Mouse (Mus musculus) olfactory bulb, adult 2 months (tissue): ENCODE results near the gene Olfr463. TPM values are rescaled to one million over a fixed set of nuclear protein-coding genes. Genes with fewer than 3 reads are reported as not detected.

Experiments
- H3K27ac ChIP-seq: fragments of 200-500 bp; 2 replicates; pipeline ENCODE4 v1.5.1; 2012; ENCODE audit warnings: low read depth, low read length; ENCODE audit not compliant: insufficient read depth
- H3K4me1 ChIP-seq: fragments of 200-500 bp; 2 replicates; pipeline ENCODE4 v1.6.1; 2012; ENCODE audit warnings: low read length; ENCODE audit not compliant: control insufficient read depth, insufficient read depth
- H3K4me3 ChIP-seq: fragments of 200-500 bp; 2 replicates; pipeline ENCODE4 v1.5.1; 2012; ENCODE audit warnings: mild to moderate bottlenecking, low read depth, low read length, moderate library complexity; ENCODE audit not compliant: insufficient read depth
- CTCF ChIP-seq: fragments of 200-500 bp; IDR thresholded peaks from 2 replicates; pipeline ENCODE4 v1.5.1; 2012; ENCODE audit warnings: low read depth, mild to moderate bottlenecking, low read length, moderate library complexity; ENCODE audit not compliant: insufficient read depth
- POLR2A ChIP-seq: fragments of 200-500 bp; IDR thresholded peaks from 2 replicates; pipeline ENCODE4 v1.6.1; 2012; ENCODE audit warnings: mild to moderate bottlenecking, low read depth, low read length, moderate library complexity; ENCODE audit not compliant: insufficient read depth
- WGBS: fragments of 180-500 bp; shearing (Covaris S2); methylation state at CpG from one replicate; pipeline ENCODE4 v1.1.7; 2018; 5-methylcytosine and 5-hydroxymethylcytosine counted together
- polyA plus RNA-seq: library from polyadenylated mRNA; stranded (reverse); fragments of >200 nt; gene quantifications from 2 replicates; pipeline ENCODE4 v1.2.4, GENCODE M21; 2012; ENCODE audit warnings: low replicate concordance; ENCODE audit not compliant: missing spikeins, insufficient read depth, insufficient read length

Gene Olfr463
- polyA plus RNA-seq, 1 experiment: not detected

DNA sequence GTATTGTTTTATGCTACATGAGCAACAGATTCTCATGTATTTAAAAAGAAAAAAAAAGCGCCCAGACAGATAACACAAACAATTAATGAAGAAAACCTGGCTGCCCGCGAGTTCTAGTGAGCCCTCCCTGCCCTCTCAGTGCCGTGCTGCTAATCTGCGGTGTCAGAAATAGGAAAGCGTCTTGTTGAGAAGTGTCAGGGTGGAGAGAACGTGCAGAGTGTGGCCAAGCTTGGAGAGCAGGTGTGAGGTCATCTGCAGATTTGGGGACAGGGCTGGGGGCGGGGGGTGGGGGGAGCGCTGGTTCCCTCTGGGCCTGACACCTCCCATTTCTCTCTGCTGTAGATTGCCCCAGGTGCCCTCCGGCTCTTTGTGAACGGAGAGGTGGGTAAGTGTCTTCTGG lies 37.9 kb downstream of the Olfr463 start:
- Histone ChIP-seq H3K4me1 (no peaks in the 10 kb centered on the region), H3K27ac (no peak overlapping the region), H3K4me3 (no peak overlapping the region)
- no peak for TF ChIP-seq CTCF
- no peak for TF ChIP-seq POLR2A
- WGBS: 94% methylated on average over 11 of the region's 11 CpGs

GRCm38 (mm10) chr11:87854550-87854949 lies 42.6 kb downstream of the Olfr463 start:
- no peak overlapping the region for H3K27ac ChIP-seq
- H3K4me3 ChIP-seq: no peak overlapping the region
- H3K4me1 ChIP-seq: peaks cover 6% of the 10 kb centered on the region; the same call in 1 of the 2 replicates
- TF ChIP-seq POLR2A (no peak), CTCF (no peak)
- 85% methylated on average over 7 of the region's 7 CpGs for WGBS

DNA sequence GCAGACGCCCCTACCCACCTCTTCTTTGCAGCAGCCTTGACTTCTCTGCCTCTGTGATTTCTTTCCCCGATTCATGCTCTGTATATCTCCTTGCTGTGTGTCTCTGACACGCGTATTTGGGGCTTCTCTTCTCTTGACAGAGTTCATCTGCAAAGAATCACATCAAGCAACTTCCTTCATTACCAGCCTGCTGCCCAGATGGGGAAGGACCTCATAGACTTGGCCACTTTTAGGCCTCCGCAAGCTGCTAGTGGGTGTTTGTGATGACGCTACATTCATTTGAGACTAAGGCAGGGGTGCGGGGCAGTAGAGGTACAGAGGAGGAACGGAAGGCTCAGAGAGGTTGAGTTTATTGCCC lies 43.6 kb downstream of the Olfr463 start:
- Histone ChIP-seq H3K4me1 (peaks cover 6% of the 10 kb centered on the region; the same call in 1 of the 2 replicates), H3K27ac (peak overlapping the region; percentile 47), H3K4me3 (peak overlapping the region; percentile 60)
- TF ChIP-seq CTCF (no peak), POLR2A (no peak)
- 17% methylated on average over 8 of the region's 8 CpGs for WGBS

DNA sequence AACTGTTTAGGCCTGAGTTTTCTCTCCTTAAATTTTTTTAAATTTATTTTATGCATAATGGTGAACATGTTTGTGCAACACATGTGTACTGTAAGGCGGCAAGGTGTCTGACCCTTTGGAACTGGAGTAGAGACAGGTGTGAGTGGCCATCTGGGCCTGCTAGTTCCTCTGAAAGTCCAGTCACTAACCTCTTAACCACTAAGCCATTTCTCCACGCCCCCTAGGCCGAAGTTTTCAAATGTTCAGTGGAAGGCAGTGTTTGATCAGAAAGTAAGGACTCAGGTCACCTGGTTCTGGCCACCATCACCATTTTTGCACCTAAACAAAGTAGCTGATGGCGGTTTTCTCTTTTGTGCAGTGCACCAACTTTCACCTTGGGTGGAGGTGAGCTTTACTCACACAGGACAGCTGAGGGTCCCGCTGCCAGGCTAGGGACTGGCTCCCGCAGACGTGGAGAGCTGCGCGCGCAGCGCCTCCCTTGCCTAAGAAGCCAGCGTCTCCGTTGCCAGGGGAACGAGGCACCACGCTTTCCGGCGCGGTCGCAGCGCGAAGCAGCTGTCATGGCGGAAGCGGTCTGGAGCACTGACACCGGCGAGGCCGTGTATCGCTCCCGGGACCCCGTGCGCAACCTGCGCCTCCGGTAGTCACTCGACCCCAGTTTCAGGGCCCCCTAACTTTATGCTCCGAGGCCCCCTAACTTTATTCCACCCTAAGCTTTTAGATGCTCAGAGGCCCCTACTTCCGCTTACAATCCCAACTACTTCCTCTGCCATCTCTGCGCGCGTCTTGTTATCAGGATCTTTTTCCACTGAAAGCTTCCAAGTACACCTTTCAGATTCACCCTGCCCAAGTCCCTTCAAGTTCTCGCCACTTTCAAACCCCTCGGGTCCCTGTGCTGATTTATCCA lies 44.2 kb downstream of the Olfr463 start, which contains the start of gene Mks1:
Gene Mks1, plus strand, starts transcription at position 526 of the 907 bp plus-strand sequence.
- Histone ChIP-seq H3K4me1 (peaks cover 6% of the 10 kb centered on the region; the same call in 1 of the 2 replicates), H3K4me3 (peak within 1 kb of the TSS; percentile 60), H3K27ac (peak within 1 kb of the TSS; percentile 47)
- WGBS: 3% methylated on average over 40 of the region's 40 CpGs
- TF ChIP-seq POLR2A (peak; percentile 84), CTCF (no peak)

GRCm38 (mm10) chr11:87847884-87848283 lies 49.3 kb downstream of the Olfr463 start:
- H3K27ac ChIP-seq: no peak overlapping the region
- no peak overlapping the region for H3K4me3 ChIP-seq
- TF ChIP-seq POLR2A: no peak
- TF ChIP-seq CTCF: no peak
- H3K4me1 ChIP-seq: peaks cover 3% of the 10 kb centered on the region; the same call in 1 of the 2 replicates
- whole genome bisulfite sequencing: 57% methylated on average over 6 of the region's 6 CpGs

DNA sequence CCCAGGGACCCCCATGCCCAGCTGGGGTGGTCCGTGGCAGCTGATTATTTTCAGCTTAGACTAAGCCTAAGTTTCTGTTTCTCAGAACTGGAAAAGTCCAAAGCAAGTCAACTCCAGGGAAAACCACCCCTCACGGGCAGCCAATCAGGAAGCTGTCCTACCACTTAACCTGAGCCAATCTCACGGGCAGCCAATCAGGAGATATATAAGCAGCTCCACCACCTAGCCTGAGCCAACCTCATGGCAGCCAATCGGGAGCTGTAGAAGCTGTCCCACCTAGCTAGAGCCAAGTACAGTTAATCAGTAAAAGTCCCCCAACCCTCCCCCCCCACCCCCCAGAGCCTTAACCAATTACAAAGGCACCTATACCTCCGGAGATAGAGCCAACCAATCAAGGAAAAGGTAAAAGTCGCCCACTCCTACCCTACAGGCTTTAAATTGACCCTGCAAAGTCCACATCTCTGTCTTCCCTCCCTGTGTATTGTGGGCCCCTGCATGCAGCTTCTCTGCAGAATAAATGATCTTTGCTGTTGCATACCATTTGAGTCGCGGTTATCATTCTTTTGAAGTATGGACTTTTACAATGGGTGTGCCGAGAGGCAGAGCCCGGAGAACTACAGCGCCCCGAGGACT lies 50.1 kb downstream of the Olfr463 start:
- WGBS: 88% methylated on average over 12 of the region's 12 CpGs
- TF ChIP-seq CTCF: no peak
- TF ChIP-seq POLR2A: no peak
- Histone ChIP-seq H3K27ac (no peak overlapping the region), H3K4me1 (no peaks in the 10 kb centered on the region), H3K4me3 (no peak overlapping the region)

Other genes starting within 250 kb of the Olfr463 start
- not detected in 2 replicates for gene Rnf43, start 234.7 kb downstream of the Olfr463 start, polyA plus RNA-seq
- gene Supt4a, start 159.8 kb downstream of the Olfr463 start, polyA plus RNA-seq: not detected in 2 replicates
- not detected in 2 replicates for gene Tspoap1, start 136.8 kb downstream of the Olfr463 start, polyA plus RNA-seq
- gene Mpo, start 103.8 kb downstream of the Olfr463 start, polyA plus RNA-seq: not detected in 2 replicates
- gene Lpo, start 69.1 kb downstream of the Olfr463 start, polyA plus RNA-seq: not detected in 2 replicates
- gene Mks1, start 44.2 kb downstream of the Olfr463 start, polyA plus RNA-seq: not detected in 2 replicates
- gene Epx, start 21.9 kb downstream of the Olfr463 start, polyA plus RNA-seq: not detected in 2 replicates
- gene Olfr462, start 5.1 kb downstream of the Olfr463 start, polyA plus RNA-seq: not detected in 2 replicates
- not detected in 2 replicates for gene Olfr464, start 23.6 kb upstream of the Olfr463 start, polyA plus RNA-seq
- 187 and 444 TPM in 2 replicates for gene Dynll2, start 90.1 kb upstream of the Olfr463 start, polyA plus RNA-seq
- gene Srsf1, start 150.0 kb upstream of the Olfr463 start, polyA plus RNA-seq: 341 and 667 TPM in 2 replicates
- gene Vezf1, start 170.9 kb upstream of the Olfr463 start, polyA plus RNA-seq: not detected in 2 replicates
- not detected in 2 replicates for gene Cuedc1, start 200.7 kb upstream of the Olfr463 start, polyA plus RNA-seq